Mouse (Mus musculus): ENCODE measurements around the gene Lrtm2.

Lrtm2 gene

GRCm38 (mm10) chr6:119333831-119334230 lies 3.3 kb upstream of the Lrtm2 start:
- no peak for DNase-seq

DNA sequence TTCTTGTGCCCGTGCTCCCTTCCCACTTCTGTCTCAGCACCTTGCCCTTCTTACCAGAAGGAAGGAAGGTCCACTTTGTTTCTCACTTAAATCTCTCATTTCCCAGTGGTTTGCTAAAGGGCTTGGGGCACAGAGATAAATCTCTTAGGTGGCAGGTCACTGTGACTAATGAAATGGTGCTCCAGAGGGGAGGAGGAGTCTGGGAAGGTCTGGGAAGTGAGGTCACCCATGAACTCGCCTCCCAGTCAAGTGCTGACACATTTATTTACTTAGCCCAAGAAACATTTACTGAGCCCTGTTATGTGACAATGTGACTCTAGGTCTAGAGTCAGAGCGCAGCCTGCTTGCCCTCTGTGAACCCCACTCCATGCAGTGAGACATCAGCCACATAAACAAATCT lies 2.6 kb upstream of the Lrtm2 start:
- DNase-seq: no peak

DNA sequence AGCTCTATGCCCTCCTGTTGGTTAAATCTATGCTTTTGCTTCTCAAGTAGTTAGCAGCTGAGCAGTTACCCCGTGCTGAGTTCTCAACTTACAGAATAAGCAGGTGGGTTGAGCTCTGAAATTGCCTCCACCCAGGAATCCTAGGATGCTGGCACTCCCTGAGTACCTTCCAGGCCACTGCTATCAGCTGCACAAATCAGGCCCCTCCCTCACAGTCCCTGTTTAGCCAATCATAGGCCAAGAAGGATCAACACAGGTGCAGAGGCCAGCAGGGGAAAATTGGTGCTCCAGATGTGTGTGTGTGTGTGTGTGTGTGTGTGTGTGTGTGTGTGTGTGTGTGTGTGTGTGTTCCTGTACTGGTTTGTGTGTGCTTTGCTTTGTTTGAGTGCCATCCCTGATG lies 1.5 kb upstream of the Lrtm2 start:
- no peak for DNase-seq

- DNase-seq: peak in 1 of 2 experiments; percentile 50
Observed at GRCm38 (mm10) chr6:119329936-119330335, 630 bp downstream of the Lrtm2 start.

DNA sequence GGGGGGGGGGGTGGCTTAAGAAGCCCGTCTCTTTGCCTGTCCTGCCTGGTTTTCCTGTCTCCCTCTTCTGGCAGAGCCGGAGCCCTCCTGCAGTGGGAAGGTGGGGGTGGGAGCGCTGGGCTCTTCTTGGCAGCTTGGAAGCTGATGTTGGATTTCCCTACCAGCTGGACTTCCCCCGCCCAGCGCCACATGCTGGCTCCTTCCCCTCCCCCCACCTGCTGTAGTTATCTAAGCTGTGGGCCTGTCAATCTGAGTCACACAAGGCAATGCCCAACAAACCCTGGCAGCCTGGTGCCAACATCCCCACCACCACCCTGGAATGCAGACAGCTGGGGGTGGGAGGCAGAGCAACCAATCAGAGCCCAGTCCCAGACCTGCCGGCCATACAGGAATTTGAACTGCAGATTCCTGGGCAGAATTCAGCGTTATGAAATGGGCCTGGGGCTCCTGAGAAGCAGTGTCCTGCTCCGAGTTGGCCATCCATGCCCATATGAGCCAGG lies 1.3 kb downstream of the Lrtm2 start:
- peak; percentile 88 to 89 for DNase-seq

DNA sequence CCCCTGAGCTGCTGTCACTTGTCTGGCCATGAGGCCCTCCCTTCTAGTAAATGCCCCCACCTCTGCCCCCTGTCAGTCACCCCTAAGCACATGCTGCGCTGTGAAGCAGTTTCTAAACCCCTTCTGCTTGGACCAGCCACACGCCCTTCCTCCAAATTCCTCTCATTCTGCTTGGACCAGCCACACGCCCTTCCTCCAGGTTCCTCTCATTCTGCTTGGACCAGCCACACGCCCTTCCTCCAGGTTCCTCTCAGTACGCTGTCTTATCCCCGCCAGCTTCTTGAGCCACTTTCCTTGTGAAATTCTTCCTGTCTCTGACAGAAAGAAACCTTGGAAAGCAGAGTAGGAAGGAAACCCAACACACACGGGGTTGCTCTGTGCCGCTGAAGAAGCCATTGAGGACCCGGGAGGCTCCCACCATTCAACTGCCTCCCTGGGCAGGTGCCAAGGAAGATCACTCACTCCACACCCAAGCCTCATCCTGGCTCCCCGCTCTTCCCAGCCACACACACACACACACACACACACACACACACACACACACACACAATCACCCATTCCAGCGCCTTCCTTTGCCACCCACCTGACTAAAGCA lies 1.9 kb downstream of the Lrtm2 start:
- peak; percentile 76 to 77 for DNase-seq

- no peak for DNase-seq
Observed at GRCm38 (mm10) chr6:119326541-119326940, 4.0 kb downstream of the Lrtm2 start.

DNA sequence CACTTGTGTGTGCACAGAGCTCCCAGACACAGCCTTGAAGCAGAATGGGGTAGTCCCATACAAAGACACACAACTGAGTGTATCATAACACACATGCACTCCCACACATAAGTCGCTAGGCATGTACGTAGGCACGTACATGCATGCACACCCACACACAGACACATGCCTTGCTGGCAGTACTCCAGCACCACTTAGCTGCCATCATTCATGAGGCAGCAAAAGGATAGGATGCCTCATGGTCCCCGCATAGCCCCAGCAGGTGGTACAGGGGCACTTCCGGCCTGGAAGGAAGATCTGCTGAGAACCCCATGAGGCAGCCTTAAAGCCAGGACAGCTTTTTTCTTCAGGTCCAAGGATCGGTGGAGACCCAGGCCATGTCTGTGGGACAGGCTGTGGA lies 4.6 kb downstream of the Lrtm2 start:
- peak; percentile 54 for DNase-seq

- no peak for DNase-seq
Observed at GRCm38 (mm10) chr6:119324776-119325175, 5.8 kb downstream of the Lrtm2 start.

DNA sequence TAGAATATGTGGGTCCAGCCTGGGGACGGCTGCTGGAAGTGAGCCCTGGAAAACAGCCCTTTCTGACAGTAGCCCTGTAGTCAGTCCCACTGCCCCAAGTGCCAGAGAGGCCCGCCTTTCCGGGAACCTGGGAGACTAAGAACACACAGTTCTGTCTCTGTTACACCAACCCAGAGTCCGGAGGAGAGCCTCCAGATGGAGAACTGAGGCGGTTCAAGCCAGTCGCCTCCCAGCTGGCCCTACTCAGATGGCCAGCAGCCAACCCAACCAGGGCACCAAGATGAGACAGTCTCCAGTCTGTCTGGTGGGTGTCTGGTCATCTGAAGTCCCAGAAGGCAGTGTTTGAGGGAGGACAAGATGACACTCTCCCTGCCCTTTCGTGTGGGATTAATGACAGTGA lies 8.8 kb downstream of the Lrtm2 start:
- DNase-seq: peak; percentile 79 to 84

- no peak for DNase-seq
Observed at GRCm38 (mm10) chr6:119320481-119320880, 10.1 kb downstream of the Lrtm2 start.

DNA sequence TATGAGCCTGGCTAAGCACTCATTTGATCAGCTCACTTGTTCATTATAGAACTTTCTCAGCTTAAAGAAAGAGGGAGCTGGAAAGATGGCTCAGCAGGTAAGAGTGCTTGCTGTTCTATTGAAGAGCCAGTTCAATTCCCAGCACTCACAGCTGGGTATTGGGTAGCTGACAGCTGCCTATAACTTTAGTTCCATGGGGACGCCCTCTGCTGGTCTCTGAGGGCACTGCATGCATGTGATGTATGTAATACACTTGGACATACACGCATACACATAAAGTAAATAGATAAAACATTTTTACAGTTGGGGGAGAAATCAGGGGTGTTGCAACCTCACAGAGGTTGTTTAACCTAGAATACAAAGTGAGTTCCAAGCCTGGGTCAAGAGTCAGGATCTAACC lies 11.2 kb downstream of the Lrtm2 start:
- peak; percentile 50 to 70 for DNase-seq

DNA sequence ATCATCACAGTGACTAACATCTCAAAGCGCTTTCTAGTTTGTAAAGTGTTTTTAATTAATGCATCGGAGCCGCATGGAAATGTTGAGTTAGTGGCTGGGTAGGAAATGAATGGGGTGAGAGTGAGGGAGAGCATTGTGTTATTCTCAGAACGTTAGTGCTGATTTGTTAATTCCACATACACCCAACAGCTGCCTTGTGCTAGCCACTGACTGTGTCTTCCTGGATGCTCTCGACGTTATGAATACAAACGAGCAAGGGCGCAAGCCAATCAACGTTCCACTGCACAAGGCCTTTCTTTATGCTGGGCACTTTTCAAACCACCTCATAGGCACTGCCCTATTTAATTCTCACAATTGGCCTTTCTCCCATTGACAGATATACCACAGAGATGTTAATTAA lies 11.8 kb downstream of the Lrtm2 start:
- no peak for DNase-seq

DNA sequence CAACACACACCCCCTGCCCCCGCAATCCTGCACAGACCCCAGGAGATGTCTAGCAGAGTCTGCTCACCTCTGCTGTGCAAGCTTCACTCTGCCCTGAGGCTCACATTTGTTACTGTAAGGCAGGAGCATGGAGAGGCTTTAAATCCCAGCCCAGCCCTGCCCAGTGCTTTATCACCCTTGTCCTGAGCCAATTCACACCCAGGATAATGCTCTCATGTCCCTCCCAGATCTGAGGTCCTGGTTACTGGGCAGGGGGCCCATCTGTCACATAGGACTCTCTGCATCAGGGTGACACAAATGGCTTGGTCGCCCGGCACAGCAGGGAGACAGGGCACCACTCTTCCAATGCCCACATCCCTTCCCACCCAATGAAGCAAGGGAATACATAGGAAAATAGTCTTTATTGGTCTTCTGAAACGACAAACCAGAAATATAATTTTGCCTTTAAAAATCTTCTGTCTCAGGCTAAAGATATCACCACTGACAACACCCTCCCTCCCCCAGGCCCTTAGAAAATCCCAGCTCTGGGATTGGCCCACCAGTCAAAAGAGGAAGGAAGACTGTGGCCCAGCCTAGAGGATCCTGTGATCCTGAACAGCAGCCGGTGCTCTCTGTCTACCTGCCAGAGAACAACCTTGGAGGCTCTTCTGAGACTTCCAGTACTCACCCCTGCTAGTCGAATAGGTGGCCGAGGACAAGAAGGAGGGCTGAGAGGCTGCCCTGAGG lies 15.7 kb downstream of the Lrtm2 start:
- DNase-seq: peak; percentile 64 to 79

DNA sequence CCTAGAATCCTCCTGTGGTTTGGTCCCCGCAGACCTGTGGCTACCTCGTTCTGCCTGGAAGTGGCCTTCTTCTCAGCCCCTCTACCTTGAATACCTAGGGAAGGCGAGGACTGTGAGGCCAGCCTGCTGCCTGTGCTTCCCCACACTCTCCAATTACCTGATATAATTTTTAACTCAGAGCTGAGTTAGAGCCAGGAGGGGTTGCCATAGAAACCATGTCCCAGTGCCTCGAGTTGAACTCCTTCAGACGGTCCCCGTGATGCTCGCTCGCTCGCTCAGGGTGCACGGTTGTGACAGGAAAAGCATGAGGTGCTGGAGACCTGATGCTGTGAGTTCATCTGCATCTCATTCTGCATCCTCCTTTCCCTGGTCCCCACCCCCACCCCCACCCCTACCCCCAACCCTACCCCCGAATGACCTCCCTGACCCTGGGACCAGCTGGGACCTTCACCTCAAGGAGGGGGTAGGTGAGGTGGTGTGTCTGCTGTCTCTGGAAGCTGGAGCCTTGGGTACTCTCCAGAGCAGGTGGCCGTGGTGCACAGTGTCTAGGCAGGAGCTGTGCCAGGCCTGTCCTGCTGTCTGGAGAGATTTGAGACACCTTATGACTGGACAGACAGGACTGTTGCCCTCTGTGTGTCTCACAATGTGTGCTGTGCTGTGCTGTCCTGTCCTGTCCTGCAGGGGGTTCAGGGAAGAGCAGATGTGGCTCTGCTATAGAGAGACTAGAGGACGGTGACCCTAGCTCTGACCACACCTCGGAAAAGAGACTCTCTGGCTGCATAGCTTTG lies 16.8 kb downstream of the Lrtm2 start:
- peak; percentile 54 to 56 for DNase-seq

GRCm38 (mm10) chr6:119313096-119313495 lies 17.5 kb downstream of the Lrtm2 start:
- peak; percentile 59 to 67 for DNase-seq

GRCm38 (mm10) chr6:119312381-119312780 lies 18.2 kb downstream of the Lrtm2 start:
- peak; percentile 44 to 45 for DNase-seq

DNA sequence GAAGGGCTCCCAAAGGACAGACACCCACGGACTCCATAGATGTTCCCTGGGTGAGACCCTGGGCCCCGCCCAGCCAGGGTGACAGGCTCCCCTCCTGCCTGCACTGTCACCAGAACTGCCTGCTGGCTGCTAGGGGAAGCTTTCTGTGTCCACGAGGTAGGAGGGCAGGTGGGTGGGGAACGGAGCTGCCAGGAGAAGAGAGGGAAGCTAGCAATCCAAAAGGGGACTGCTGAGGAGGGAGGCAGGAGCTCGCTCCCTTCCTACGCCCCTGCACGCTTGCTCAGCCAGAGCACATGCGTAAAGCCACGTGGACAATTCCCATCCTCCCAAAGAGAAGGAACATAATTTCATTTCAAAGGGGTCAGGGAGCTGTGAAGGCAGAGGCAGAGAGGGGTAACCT lies 20.4 kb downstream of the Lrtm2 start:
- DNase-seq: peak in 1 of 2 experiments; percentile 5

DNA sequence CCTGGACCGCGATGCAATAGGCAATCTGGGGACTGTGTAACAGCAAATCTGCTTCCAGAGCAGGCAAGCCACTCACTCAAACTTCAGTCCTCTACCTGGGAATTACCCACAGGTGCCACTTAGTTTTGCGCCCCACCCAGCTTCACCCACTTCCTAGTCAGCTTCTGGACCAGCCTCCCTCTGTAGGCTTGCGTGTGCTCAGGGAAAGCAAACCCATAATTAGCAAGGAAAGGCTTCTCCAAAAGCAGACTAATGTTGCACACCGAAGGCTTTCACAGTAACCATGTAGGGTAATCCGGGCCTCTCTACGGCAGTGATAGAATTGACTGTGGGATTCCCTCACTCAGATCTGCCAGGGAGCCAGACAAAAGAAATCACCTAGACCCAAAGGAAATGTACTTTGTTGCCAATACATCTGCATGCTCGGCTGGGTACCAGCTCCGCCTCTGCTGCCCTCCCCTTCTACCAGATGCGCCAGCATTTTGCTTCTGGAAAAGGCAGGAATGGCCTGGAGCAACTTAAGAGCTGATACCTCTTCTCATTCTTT lies 22.6 kb downstream of the Lrtm2 start:
- no peak for DNase-seq

- DNase-seq: no peak
Observed at GRCm38 (mm10) chr6:119303331-119303730, 27.2 kb downstream of the Lrtm2 start.

- peak; percentile 69 to 80 for DNase-seq
Observed at GRCm38 (mm10) chr6:119301310-119301709, 29.3 kb downstream of the Lrtm2 start.

DNA sequence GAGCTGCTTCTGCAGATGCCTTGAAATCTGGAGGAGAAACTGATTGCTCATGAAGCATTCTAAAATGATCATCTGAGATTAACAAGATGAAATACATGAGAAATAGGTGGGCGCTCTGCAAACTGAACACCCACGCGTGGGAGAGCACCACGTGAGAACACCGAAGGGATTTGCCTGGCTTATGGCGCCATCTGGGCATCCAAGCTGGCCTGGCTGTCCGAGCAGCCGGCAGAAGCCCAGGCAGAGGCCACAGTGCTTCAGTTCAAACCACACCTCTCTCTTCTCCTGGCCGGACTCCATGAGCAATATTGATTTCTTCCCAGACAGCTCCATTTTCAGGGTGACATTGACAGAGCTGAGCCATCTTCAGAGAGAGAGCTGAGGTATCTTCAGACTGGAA lies 49.8 kb downstream of the Lrtm2 start:
- DNase-seq: peak; percentile 84 to 85

DNA sequence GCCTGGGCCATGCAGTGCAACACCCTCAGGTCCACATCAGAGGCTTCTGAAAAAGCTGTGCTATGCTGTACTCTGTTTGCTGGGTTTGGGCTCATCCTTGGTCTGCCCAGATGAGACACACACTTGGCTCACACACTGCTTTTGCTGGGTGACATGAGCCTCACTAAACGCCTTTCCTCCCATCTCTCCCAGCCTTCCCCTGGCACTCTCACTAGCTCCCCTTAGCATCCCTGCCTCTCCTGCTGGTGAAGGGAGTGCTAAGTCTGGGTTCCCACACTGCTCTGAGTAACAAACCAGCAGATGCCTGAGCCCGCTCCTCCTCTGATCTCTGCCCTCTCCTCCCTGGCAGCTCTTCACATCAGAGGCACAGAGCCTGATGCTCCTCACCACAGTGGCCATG lies 53.9 kb downstream of the Lrtm2 start:
- peak in 1 of 2 experiments; percentile 23 for DNase-seq

All from cerebellum, postnatal 10 days (tissue).